8 mouse cellular contexts compared by ENCODE assay signal in the genomic region with DNA sequence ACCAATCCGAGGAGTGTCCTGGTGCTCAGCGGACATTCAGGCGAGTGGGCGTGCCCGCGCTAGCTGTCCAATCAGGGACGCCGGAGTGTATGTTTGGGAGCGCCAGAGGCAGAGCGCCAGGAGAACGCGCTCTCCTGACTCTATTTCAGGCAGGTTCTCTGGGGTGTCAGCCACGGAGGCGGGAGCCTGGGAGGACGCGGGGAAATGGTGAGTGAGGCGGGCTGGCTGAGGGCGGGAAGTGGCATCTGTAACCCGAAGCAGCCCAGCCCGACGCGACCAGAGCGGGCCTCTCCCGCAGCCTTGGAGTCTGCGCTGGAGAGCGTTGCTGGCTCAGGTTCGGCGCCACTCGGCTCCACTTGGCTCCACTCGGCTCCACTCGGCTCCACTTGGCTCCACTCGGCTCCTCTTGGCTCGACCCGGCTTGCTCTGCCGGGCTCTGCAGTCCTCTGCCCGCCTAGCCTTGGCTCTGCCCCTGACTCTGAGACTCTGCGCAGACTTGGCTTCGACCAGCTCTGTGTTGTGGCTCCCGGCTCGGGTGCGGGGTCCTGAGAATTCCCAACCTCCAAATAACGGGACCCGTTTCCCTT. TPM values are rescaled to one million over a fixed set of nuclear protein-coding genes. Genes with fewer than 3 reads are reported as not detected.
DNase-seq lines count a peak whose midpoint lies in the region; ATAC-seq and TF ChIP-seq lines count a peak whose summit lies in the region.

TSS of gene Zfp872 (plus strand) at position 66 of the 587 bp plus-strand sequence.

- no peaks in the 10 kb centered on the region for H3K36me3 ChIP-seq in embryonic facial prominence, embryonic 10.5 days (replicated peaks)
- no peaks in the 10 kb centered on the region for H3K36me3 ChIP-seq in heart, embryonic 10.5 days
- H3K36me3 ChIP-seq in liver, embryonic 15.5 days (replicated peaks) = no peaks in the 10 kb centered on the region

- H3K9me3 ChIP-seq in embryonic facial prominence, embryonic 10.5 days = peaks cover 24% of the 10 kb centered on the region
- H3K9me3 ChIP-seq in heart, embryonic 10.5 days = peaks cover 10% of the 10 kb centered on the region; the same call in 1 of the 2 replicates
- no peaks in the 10 kb centered on the region; the same call in 1 of the 2 replicates for H3K9me3 ChIP-seq in liver, embryonic 15.5 days (replicated peaks)

- H3K4me1 ChIP-seq in embryonic facial prominence, embryonic 10.5 days = 0 out of 2 replicates have a peak, but pooled peaks cover 3% of the 10 kb centered on the region
- peaks cover 6% of the 10 kb centered on the region; the same call in 1 of the 2 replicates for H3K4me1 ChIP-seq in heart, embryonic 10.5 days
- H3K4me1 ChIP-seq in liver, embryonic 15.5 days (replicated peaks) = no peaks in the 10 kb centered on the region; the same call in 1 of the 2 replicates
- 0 out of 2 replicates have a peak, but pooled peaks cover 3% of the 10 kb centered on the region for H3K4me1 ChIP-seq in olfactory bulb, adult 2 months (ENCODE audit: control insufficient read depth, insufficient read depth, low read length)

- H3K9ac ChIP-seq in liver, embryonic 15.5 days = no peak within 1 kb of the TSS

- no peak for TF ChIP-seq POLR2A in olfactory bulb, adult 2 months (IDR thresholded peaks at IDR 0.05; ENCODE audit: insufficient read depth, low read depth, low read length)

- peaks cover 21% of the 10 kb centered on the region for H3K27me3 ChIP-seq in embryonic facial prominence, embryonic 10.5 days (replicated peaks; ENCODE audit: low read depth, poor library complexity, severe bottlenecking)
- peaks cover 8% of the 10 kb centered on the region for H3K27me3 ChIP-seq in heart, embryonic 10.5 days (ENCODE audit: insufficient read depth, poor library complexity, severe bottlenecking)
- H3K27me3 ChIP-seq in liver, embryonic 15.5 days = peaks cover 23% of the 10 kb centered on the region

- DNase-seq in layer of hippocampus, postnatal 36 days = peak; percentile 9 to 11
- no peak for DNase-seq in layer of hippocampus, adult 9-10 months (ENCODE audit: low spot score)
- DNase-seq in embryonic facial prominence, embryonic 10.5 days (ENCODE audit: low spot score) = peak; percentile 77
- no peak for DNase-seq in heart, embryonic 10.5 days (ENCODE audit: low spot score)
- peak; percentile 22 for DNase-seq in kidney, adult 9 months
- peak; percentile 21 for DNase-seq in yolk sac, embryonic 10.5 days (ENCODE audit: low spot score)

- no peak for ATAC-seq in liver, embryonic 15.5 days (ENCODE audit: insufficient read depth)

- peak within 1 kb of the TSS; percentile 52 for H3K4me2 ChIP-seq in liver, embryonic 15.5 days

- peak within 1 kb of the TSS; percentile 52 for H3K4me3 ChIP-seq in embryonic facial prominence, embryonic 10.5 days
- peak within 1 kb of the TSS; percentile 56 for H3K4me3 ChIP-seq in heart, embryonic 10.5 days
- H3K4me3 ChIP-seq in liver, embryonic 15.5 days (replicated peaks) = peak within 1 kb of the TSS; percentile 32
- H3K4me3 ChIP-seq in olfactory bulb, adult 2 months (ENCODE audit: insufficient read depth, low read depth, low read length) = peak within 1 kb of the TSS; percentile 40

- WGBS in embryonic facial prominence, embryonic 10.5 days = 12% methylated on average over 43 of the region's 43 CpGs
- WGBS in heart, embryonic 10.5 days = 8% methylated on average over 43 of the region's 43 CpGs
- WGBS in liver, embryonic 15.5 days (ENCODE audit: insufficient replicate concordance) = 11% methylated on average over 43 of the region's 43 CpGs
- WGBS in olfactory bulb, adult 2 months = 16% methylated on average over 43 of the region's 43 CpGs

- no peak for TF ChIP-seq CTCF in olfactory bulb, adult 2 months (IDR thresholded peaks at IDR 0.05; ENCODE audit: insufficient read depth, low read depth, low read length)

- peak within 1 kb of the TSS; percentile 30; the same call in 1 of the 2 replicates for H3K27ac ChIP-seq in embryonic facial prominence, embryonic 10.5 days (replicated peaks)
- peak within 1 kb of the TSS; percentile 39; the same call in 1 of the 2 replicates for H3K27ac ChIP-seq in heart, embryonic 10.5 days
- no peak within 1 kb of the TSS for H3K27ac ChIP-seq in liver, embryonic 15.5 days (replicated peaks)
- no peak within 1 kb of the TSS for H3K27ac ChIP-seq in olfactory bulb, adult 2 months (ENCODE audit: insufficient read depth, low read depth, low read length)

RNA-seq across cellular contexts. Expression of gene Zfp872, which starts in this region (rescaled TPM):
- total RNA-seq in layer of hippocampus, postnatal 36 days (2021) = under 1 TPM in 1 of 2 experiments, not detected in 1; 0.38 TPM
- 0.24 and 0.26 TPM in 2 replicates for polyA plus RNA-seq in embryonic facial prominence, embryonic 10.5 days (2016; fragmentation: Nextera tagmentation; extraction: Ambion mirVana)
- polyA plus RNA-seq in heart, embryonic 10.5 days (2016; fragmentation: Nextera tagmentation; extraction: Ambion mirVana) = 0.11 TPM in 2 replicates
- polyA plus RNA-seq in liver, embryonic 15.5 days (2015; fragmentation: Nextera tagmentation; extraction: Ambion mirVana) = 0.02 and 0.03 TPM in 2 replicates
- polyA plus RNA-seq in olfactory bulb, adult 2 months (2012; ENCODE audit: insufficient read depth, insufficient read length, low replicate concordance, missing spikeins) = not detected in 2 replicates

Comparison
In these comparisons a context has a peak if more than half of its experiments do, and no peak if none do; other contexts are left out.
1. Peak in DNase-seq in layer of hippocampus, postnatal 36 days; RNA of the gene not detected or under 1 TPM.
2. Peak in DNase-seq, H3K4me3 ChIP-seq and H3K27ac ChIP-seq in embryonic facial prominence, embryonic 10.5 days; RNA of the gene not detected or under 1 TPM.
3. DNase-seq: peak in kidney, adult 9 months (single experiment) and yolk sac, embryonic 10.5 days (single experiment); none in layer of hippocampus, adult 9-10 months (single experiment) and heart, embryonic 10.5 days (single experiment).
4. Peak in every context shown above with its lines, with median percentiles within 50 percentile points of each other: H3K4me3 ChIP-seq.